Mouse (Mus musculus) T-helper 2 cell (primary cell): ENCODE data around the gene Thap11.

Experiments used
- in situ Hi-C: fragments of 300-600 bp; cut with MboI, MseI; formaldehyde crosslinking; loops from one replicate; pipeline ENCODE4 v1.15.1; 2025; ENCODE audit warnings: high pct_unique_total_duplicates

The Thap11 gene

DNA sequence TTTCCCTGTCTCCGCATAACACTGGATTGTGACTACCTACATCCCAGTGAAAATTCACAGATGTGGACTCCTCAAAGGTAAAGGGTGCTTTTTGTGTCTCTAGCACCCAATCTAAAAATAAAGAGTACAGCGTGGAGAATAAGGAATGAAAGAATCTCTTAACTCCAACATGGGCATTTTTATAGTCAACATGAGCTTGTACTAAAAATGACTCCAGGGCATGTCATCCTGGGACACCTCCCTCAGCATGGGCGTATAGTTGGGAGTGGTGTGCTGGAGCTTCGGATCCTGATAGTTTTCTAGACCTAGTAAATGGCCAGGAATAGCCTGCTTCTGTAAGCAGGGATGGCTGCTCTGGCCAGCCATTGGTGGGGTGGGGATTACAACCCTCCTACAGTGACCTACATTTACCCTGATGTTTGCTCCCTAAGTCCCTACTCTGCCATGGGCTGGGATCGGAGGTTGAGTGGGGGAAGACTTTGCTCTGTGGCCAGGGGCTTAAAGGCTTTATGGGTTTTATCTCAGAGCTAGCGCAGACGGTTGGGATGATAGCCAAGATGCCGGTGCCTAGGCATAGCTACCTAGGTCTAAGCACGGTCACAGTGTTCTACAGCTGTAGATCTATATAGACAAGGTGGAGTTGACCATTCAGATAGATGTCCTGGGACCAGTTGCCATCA is 43.0 kb downstream of the Thap11 start:
- in situ Hi-C loops: no loop called here

DNA sequence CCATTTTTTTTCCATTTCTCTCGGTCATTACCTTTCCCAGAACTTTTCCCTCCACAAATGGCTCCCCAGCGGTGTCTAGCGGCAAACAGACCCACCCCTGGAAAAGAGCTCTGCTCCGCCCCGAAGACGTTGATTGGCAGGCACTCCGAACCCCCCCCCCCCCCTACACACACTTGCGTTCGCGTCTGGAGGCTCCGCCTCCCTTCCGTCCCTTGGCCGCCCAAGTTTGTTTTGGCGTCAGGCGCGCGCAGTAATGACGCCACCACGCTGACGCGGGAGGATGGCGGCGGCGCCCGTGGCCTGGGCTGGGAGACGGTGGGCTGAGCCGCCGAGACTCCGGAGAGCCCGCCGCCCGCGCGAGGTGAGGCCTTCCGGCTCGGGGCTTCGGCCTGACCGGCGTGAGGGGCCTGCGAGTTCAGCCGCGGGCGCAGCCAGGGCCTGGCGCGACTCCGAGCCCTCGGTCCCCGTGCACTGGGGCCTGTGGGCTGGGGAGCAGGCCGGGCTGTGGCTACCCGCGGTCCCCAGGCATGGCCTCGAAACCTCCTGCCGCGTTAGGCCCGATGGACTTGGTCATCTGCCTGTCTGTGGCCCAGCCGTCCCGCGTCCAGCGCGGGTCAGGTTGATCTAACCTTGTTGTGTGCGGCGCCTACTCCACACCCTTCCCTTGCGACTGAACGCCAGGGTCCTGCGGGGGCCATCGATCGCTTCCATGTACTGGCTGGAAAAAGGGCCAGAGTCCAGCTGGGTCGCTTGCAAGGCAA is 45.4 kb downstream of the Thap11 start, which contains the start of gene Pskh1:
Gene Pskh1 (plus strand): TSS at position 262 of the 761 bp plus-strand sequence.
- in situ Hi-C loops: no loop called here

DNA sequence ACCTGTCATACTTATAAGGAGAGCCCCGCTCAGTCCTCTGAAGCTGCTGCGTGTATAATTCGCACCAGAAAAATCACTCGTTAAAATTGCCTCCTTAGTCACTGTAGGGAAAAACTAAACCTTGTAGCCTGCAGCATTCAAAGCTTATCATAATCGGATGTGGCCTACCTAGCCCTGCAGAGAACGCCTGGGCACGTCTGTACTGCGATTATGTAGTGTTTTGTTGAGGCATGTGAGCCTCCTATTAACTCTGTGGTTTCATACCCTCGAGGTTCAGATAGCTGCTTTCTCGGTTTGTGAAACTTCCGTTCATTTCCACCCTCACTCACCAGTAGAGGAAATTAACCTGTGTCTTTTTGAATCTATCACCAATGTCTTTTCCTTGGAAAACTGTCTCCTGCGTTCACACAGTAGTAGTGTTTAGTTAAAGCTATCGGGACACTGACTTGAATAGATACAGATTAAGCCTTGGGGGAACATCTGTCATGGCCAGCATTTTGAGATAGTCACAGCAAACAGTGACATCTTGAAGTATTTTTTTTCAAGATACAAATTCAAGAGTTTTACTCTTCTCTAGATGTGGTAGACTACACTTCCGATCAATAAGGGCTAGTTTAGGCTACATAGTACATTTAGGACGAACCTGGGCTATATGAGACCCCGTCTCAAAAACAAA is 46.1 kb downstream of the Thap11 start:
- in situ Hi-C loops: no loop called here
